ENCODE assay signal across 8 mouse cellular contexts in the genomic region with DNA sequence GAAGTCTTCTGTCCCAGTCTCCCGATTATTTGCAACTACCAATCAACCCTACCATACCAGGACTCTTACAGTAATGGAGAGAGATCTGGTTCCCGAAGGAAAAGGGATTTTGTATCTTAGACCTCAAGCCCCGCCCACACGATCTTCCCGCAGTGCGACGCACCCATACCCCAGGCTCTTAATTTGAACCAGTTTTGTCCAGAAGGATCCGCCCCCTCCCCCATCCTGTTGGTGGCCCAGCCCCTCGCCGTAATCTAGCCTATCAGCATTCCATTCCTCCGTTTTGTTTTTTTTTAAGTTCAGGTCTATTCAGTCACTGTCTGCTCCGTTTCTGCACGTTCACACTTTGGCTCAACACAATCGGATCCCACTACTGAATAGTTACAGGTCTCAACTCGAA. TPM values are rescaled to one million over a fixed set of nuclear protein-coding genes. Genes with fewer than 3 reads are reported as not detected.
DNase-seq lines count a peak whose midpoint lies in the region; ATAC-seq and TF ChIP-seq lines count a peak whose summit lies in the region.

No protein-coding gene starts in this region.

- no peak; the same call in 1 of the 2 replicates for TF ChIP-seq EP300 in lung, postnatal 0 days (IDR thresholded peaks at IDR 0.05)

- DNase-seq in CD4-positive helper T cell, adult 2 months (ENCODE audit: low read depth, low spot score) = peak; percentile 76
- DNase-seq in MEL-GATA-1-ER (ENCODE audit: extremely low read depth, low read depth) = peak; percentile 90
- DNase-seq in embryo, embryonic 10.5 days (ENCODE audit: low spot score) = peak; percentile 99
- DNase-seq in kidney, postnatal 10 days = peak; percentile 94
- peak; percentile 97 for DNase-seq in lung, postnatal 0 days (ENCODE audit: low spot score)
- peak; percentile 92 for DNase-seq in retina, postnatal 1 day

- H3K36me3 ChIP-seq in heart, embryonic 13.5 days = peaks cover 53% of the 10 kb centered on the region
- H3K36me3 ChIP-seq in lung, postnatal 0 days (ENCODE audit: insufficient read depth, low read length) = peaks cover 17% of the 10 kb centered on the region; the same call in 1 of the 2 replicates

- WGBS in heart, embryonic 13.5 days = under 1% methylated on average over 15 of the region's 15 CpGs
- WGBS in lung, postnatal 0 days = under 1% methylated on average over 15 of the region's 15 CpGs

- peaks cover 47% of the 10 kb centered on the region for H3K4me1 ChIP-seq in heart, embryonic 13.5 days
- peaks cover 5% of the 10 kb centered on the region; the same call in 1 of the 2 replicates for H3K4me1 ChIP-seq in lung, postnatal 0 days (ENCODE audit: insufficient read depth, low read depth, low read length)

- TF ChIP-seq CTCF in lung, postnatal 0 days (IDR thresholded peaks at IDR 0.05) = no peak

- H3K27ac ChIP-seq in heart, embryonic 13.5 days (replicated peaks) = peak overlapping the region; percentile 88
- peak overlapping the region; percentile 92 for H3K27ac ChIP-seq in lung, postnatal 0 days (ENCODE audit: low read length)

- no peaks in the 10 kb centered on the region for H3K27me3 ChIP-seq in heart, embryonic 13.5 days (replicated peaks)
- no peaks in the 10 kb centered on the region for H3K27me3 ChIP-seq in lung, postnatal 0 days (replicated peaks; ENCODE audit: insufficient read depth, low read length)

- H3K9me3 ChIP-seq in heart, embryonic 13.5 days = no peaks in the 10 kb centered on the region
- H3K9me3 ChIP-seq in lung, postnatal 0 days (ENCODE audit: low read length) = no peaks in the 10 kb centered on the region

- peak overlapping the region; percentile 84 for H3K4me3 ChIP-seq in heart, embryonic 13.5 days
- peak overlapping the region; percentile 84 for H3K4me3 ChIP-seq in lung, postnatal 0 days (ENCODE audit: low read depth, low read length)

- peak overlapping the region; percentile 84 for H3K4me2 ChIP-seq in heart, embryonic 13.5 days
- peak overlapping the region; percentile 79 for H3K4me2 ChIP-seq in lung, postnatal 0 days (replicated peaks; ENCODE audit: low read depth, low read length)

- H3K9ac ChIP-seq in heart, embryonic 13.5 days = peak overlapping the region; percentile 93
- peak overlapping the region; percentile 72 for H3K9ac ChIP-seq in lung, postnatal 0 days (replicated peaks; ENCODE audit: low read depth)

- ATAC-seq in heart, embryonic 13.5 days (ENCODE audit: extremely low read depth, insufficient number of reproducible peaks, low FRiP score, low TSS enrichment) = 0 out of 2 replicates have a peak, but pooled peaks have one; percentile 17
- ATAC-seq in lung, postnatal 0 days = peak; percentile 75
- ATAC-seq in inflammation-experienced regulatory T-cells, adult 6 months = no peak

RNA-seq across cellular contexts. Expression of a gene that starts 0.9 kb away (rescaled TPM):
- 94.1 and 109 TPM in 2 replicates for polyA plus RNA-seq in heart, embryonic 13.5 days (2015; fragmentation: Nextera tagmentation; extraction: Ambion mirVana)
- polyA plus RNA-seq in lung, postnatal 0 days (2015; fragmentation: Nextera tagmentation; extraction: Ambion mirVana) = 73.7 and 80.7 TPM in 2 replicates
- 100 to 1,000 TPM; 145 to 237 (median 180) TPM for polyA plus RNA-seq in inflammation-experienced regulatory T-cells, adult 6 months (2017; shearing (Covaris generic))

RNA-seq across cellular contexts. Expression of a gene that starts 0.9 kb away (rescaled TPM):
- 43.8 and 46.2 TPM in 2 replicates for polyA plus RNA-seq in heart, embryonic 13.5 days (2015; fragmentation: Nextera tagmentation; extraction: Ambion mirVana)
- 44.8 and 48.1 TPM in 2 replicates for polyA plus RNA-seq in lung, postnatal 0 days (2015; fragmentation: Nextera tagmentation; extraction: Ambion mirVana)
- 10 to 100 TPM; 24.7 to 44.0 (median 34.7) TPM for polyA plus RNA-seq in inflammation-experienced regulatory T-cells, adult 6 months (2017; shearing (Covaris generic))

RNA-seq across cellular contexts. Expression of a gene that starts 17.3 kb away (rescaled TPM):
- polyA plus RNA-seq in heart, embryonic 13.5 days (2015; fragmentation: Nextera tagmentation; extraction: Ambion mirVana) = 7.1 and 7.2 TPM in 2 replicates
- 5.9 and 8.7 TPM in 2 replicates for polyA plus RNA-seq in lung, postnatal 0 days (2015; fragmentation: Nextera tagmentation; extraction: Ambion mirVana)
- 1 to 10 TPM in 1 of 3 experiments, under 1 TPM in 1, not detected in 1; 0.82 to 3.4 TPM for polyA plus RNA-seq in inflammation-experienced regulatory T-cells, adult 6 months (2017; shearing (Covaris generic))

RNA-seq across cellular contexts. Expression of a gene that starts 20.5 kb away (rescaled TPM):
- polyA plus RNA-seq in heart, embryonic 13.5 days (2015; fragmentation: Nextera tagmentation; extraction: Ambion mirVana) = 0.99 and 1.0 TPM in 2 replicates
- polyA plus RNA-seq in lung, postnatal 0 days (2015; fragmentation: Nextera tagmentation; extraction: Ambion mirVana) = 2.1 and 2.2 TPM in 2 replicates
- under 1 TPM in 2 of 3 experiments, not detected in 1; 0.94 to 0.99 TPM for polyA plus RNA-seq in inflammation-experienced regulatory T-cells, adult 6 months (2017; shearing (Covaris generic))

RNA-seq across cellular contexts. Expression of a gene that starts 22.2 kb away (rescaled TPM):
- 0.34 TPM in 1 of 2 replicates, not detected in the other for polyA plus RNA-seq in heart, embryonic 13.5 days (2015; fragmentation: Nextera tagmentation; extraction: Ambion mirVana)
- polyA plus RNA-seq in lung, postnatal 0 days (2015; fragmentation: Nextera tagmentation; extraction: Ambion mirVana) = not detected in 2 replicates
- polyA plus RNA-seq in inflammation-experienced regulatory T-cells, adult 6 months (2017; shearing (Covaris generic)) = not detected
